Mouse (Mus musculus): ENCODE measurements around the gene Vamp3. TPM values are rescaled to one million over a fixed set of nuclear protein-coding genes. Genes with fewer than 3 reads are reported as not detected.

The Vamp3 gene
- total and polyA plus RNA-seq, 3 experiments = 58.4 to 61.4 TPM; not detected in 1

GRCm38 (mm10) chr4:151106468-151106867 is 48.7 kb upstream of the Vamp3 start:
- Histone ChIP-seq H3K79me2 (ENCODE audit: control insufficient read depth, insufficient read depth, low read length, poor library complexity) (no peaks in the 10 kb centered on the region), H3K9me3 (replicated peaks; ENCODE audit: insufficient read depth, low read length) (no peaks in the 10 kb centered on the region), H3K27me3 (ENCODE audit: control insufficient read depth in 1 of 2, insufficient read depth in 2 of 2, low read length in 2 of 2) (no peaks in the 10 kb centered on the region), H3K4me1 (ENCODE audit: control insufficient read depth in 1 of 2, insufficient read depth in 2 of 2, low read length in 2 of 2) (no peaks in the 10 kb centered on the region), H3K4me3 (ENCODE audit: control insufficient read depth in 1 of 2, insufficient read depth in 1 of 2, low read depth in 2 of 2, low read length in 2 of 2) (no peak overlapping the region), H3K9ac (ENCODE audit: control insufficient read depth, low read depth, low read length, poor library complexity, severe bottlenecking) (no peak overlapping the region), H3K27ac (ENCODE audit: control insufficient read depth, low read depth, low read length) (no peak overlapping the region), H3K36me3 (ENCODE audit: control insufficient read depth in 1 of 2, insufficient read depth in 2 of 2, low read length in 2 of 2) (no peaks in the 10 kb centered on the region)
- DNase-seq (ENCODE audit: low read depth, low spot score) = no peak
- TF ChIP-seq SMC3 (IDR thresholded peaks at IDR 0.05; ENCODE audit: low read depth, low read length) = no peak
- no peak for TF ChIP-seq CTCF (IDR thresholded peaks at IDR 0.05 in 2 of 3, conservative IDR thresholded peaks at IDR 0.05 in 1 of 3; ENCODE audit: control insufficient read depth in 1 of 3, insufficient read depth in 1 of 3, low read depth in 2 of 3, low read length in 3 of 3, poor library complexity in 1 of 3, severe bottlenecking in 1 of 3)
- no peak for TF ChIP-seq ETS1 (IDR thresholded peaks at IDR 0.05; ENCODE audit: low read depth, low read length)
- no peak for TF ChIP-seq TAL1 (IDR thresholded peaks at IDR 0.05; ENCODE audit: low read length)
- no peak for TF ChIP-seq TCF12 (IDR thresholded peaks at IDR 0.05; ENCODE audit: low read depth, low read length)
- no peak for TF ChIP-seq POLR2AphosphoS2 (IDR thresholded peaks at IDR 0.05; ENCODE audit: low read length)
- no peak for TF ChIP-seq USF2 (IDR thresholded peaks at IDR 0.05; ENCODE audit: borderline replicate concordance in 1 of 2, insufficient read depth in 1 of 2, low read depth in 1 of 2, low read length in 2 of 2)
- no peak for TF ChIP-seq POLR2AphosphoS5 (IDR thresholded peaks at IDR 0.05; ENCODE audit: borderline replicate concordance, low read depth, low read length)
- TF ChIP-seq TBP (IDR thresholded peaks at IDR 0.05; ENCODE audit: low read depth, low read length) = no peak
- no peak for TF ChIP-seq MAZ (IDR thresholded peaks at IDR 0.05; ENCODE audit: low read depth, low read length)
- TF ChIP-seq UBTF (IDR thresholded peaks at IDR 0.05; ENCODE audit: borderline replicate concordance, insufficient read depth, low read depth, low read length) = no peak
- TF ChIP-seq MEF2A (IDR thresholded peaks at IDR 0.05; ENCODE audit: extremely low read depth, insufficient replicate concordance, low read depth, low read length, poor library complexity, severe bottlenecking) = no peak
- TF ChIP-seq NELFE (IDR thresholded peaks at IDR 0.05; ENCODE audit: low read depth, low read length) = no peak
- TF ChIP-seq ZKSCAN1 (IDR thresholded peaks at IDR 0.05; ENCODE audit: low read depth, low read length) = no peak

- Histone ChIP-seq H3K9ac (ENCODE audit: control insufficient read depth, low read depth, low read length, poor library complexity, severe bottlenecking) (no peak overlapping the region), H3K9me3 (replicated peaks; ENCODE audit: insufficient read depth, low read length) (no peaks in the 10 kb centered on the region), H3K4me1 (ENCODE audit: control insufficient read depth in 1 of 2, insufficient read depth in 2 of 2, low read length in 2 of 2) (no peaks in the 10 kb centered on the region), H3K4me3 (ENCODE audit: control insufficient read depth in 1 of 2, insufficient read depth in 1 of 2, low read depth in 2 of 2, low read length in 2 of 2) (no peak overlapping the region), H3K27me3 (ENCODE audit: control insufficient read depth in 1 of 2, insufficient read depth in 2 of 2, low read length in 2 of 2) (no peaks in the 10 kb centered on the region), H3K27ac (ENCODE audit: control insufficient read depth, low read depth, low read length) (no peak overlapping the region), H3K36me3 (ENCODE audit: control insufficient read depth in 1 of 2, insufficient read depth in 2 of 2, low read length in 2 of 2) (no peaks in the 10 kb centered on the region), H3K79me2 (ENCODE audit: control insufficient read depth, insufficient read depth, low read length, poor library complexity) (no peaks in the 10 kb centered on the region)
- TF ChIP-seq GATA1 (IDR thresholded peaks at IDR 0.05; ENCODE audit: low read depth, low read length) (no peak), MYC (IDR thresholded peaks at IDR 0.05; ENCODE audit: low read depth, low read length) (no peak), MEF2A (IDR thresholded peaks at IDR 0.05; ENCODE audit: extremely low read depth, insufficient replicate concordance, low read depth, low read length, poor library complexity, severe bottlenecking) (no peak), ZMIZ1 (IDR thresholded peaks at IDR 0.05; ENCODE audit: low read depth, low read length) (no peak), TCF12 (IDR thresholded peaks at IDR 0.05; ENCODE audit: low read depth, low read length) (no peak), CTCF (IDR thresholded peaks at IDR 0.05 in 2 of 3, conservative IDR thresholded peaks at IDR 0.05 in 1 of 3; ENCODE audit: control insufficient read depth in 1 of 3, insufficient read depth in 1 of 3, low read depth in 2 of 3, low read length in 3 of 3, poor library complexity in 1 of 3, severe bottlenecking in 1 of 3) (no peak), MYB (IDR thresholded peaks at IDR 0.05; ENCODE audit: low read depth, low read length) (no peak), MAFK (IDR thresholded peaks at IDR 0.05; ENCODE audit: borderline replicate concordance, low read depth, low read length) (no peak), GABPA (IDR thresholded peaks at IDR 0.05; ENCODE audit: low read depth, low read length) (no peak), ZC3H11A (IDR thresholded peaks at IDR 0.05; ENCODE audit: low read depth, low read length) (no peak), SMC3 (IDR thresholded peaks at IDR 0.05; ENCODE audit: low read depth, low read length) (no peak), USF1 (IDR thresholded peaks at IDR 0.05; ENCODE audit: low read depth, low read length) (no peak), MAX (IDR thresholded peaks at IDR 0.05; ENCODE audit: low read length) (no peak), ELF1 (IDR thresholded peaks at IDR 0.05; ENCODE audit: low read depth, low read length) (no peak), BHLHE40 (IDR thresholded peaks at IDR 0.05; ENCODE audit: borderline replicate concordance, low read depth, low read length) (no peak), ZKSCAN1 (IDR thresholded peaks at IDR 0.05; ENCODE audit: low read depth, low read length) (no peak), HCFC1 (IDR thresholded peaks at IDR 0.05; ENCODE audit: low read depth, low read length) (no peak), UBTF (IDR thresholded peaks at IDR 0.05; ENCODE audit: borderline replicate concordance, insufficient read depth, low read depth, low read length) (no peak), ETS1 (IDR thresholded peaks at IDR 0.05; ENCODE audit: low read depth, low read length) (no peak)
- no peak for DNase-seq (ENCODE audit: low read depth, low spot score)
Measured at GRCm38 (mm10) chr4:151105886-151106285, 48.1 kb upstream of the Vamp3 start.

All from MEL (cell line).